10 mouse cellular contexts compared by ENCODE assay signal in the genomic region with DNA sequence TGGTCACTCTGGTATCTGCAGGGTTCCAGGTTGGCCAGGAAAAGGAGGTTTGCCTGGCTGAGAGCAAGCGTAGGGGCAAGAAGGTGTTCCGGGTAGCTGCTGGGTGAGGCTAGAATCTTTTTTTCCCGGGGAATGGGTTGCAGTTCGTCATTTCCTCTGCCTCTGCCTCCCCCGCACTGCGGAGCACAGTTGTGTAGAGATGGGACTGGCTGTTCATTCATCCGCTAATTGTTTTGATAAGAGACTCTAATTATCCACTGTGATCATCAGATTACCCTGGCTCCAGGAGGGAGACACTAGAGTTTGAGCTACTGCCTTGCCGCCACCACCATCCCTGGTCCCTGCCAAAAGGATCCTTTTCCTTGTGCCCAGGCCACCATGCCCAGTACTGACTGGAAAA.
DNase-seq lines count a peak whose midpoint lies in the region; ATAC-seq lines count a peak whose summit lies in the region.
"Had no signal": no experiment of that assay in that cellular context is flagged by ENCODE, and none has a peak within 500 bp of the region (broad histone marks: within the 10 kb centered on the region; RNA-seq: fewer than 3 reads in every experiment).

No protein-coding gene starts in this region.

- 0 out of 2 replicates have a peak overlapping the region, but pooled peaks have one; percentile 7 for H3K27ac ChIP-seq in liver, embryonic 11.5 days (ENCODE audit: low read depth, low read length)
- H3K27ac ChIP-seq in forebrain, embryonic 14.5 days (ENCODE audit: low read depth, low read length) = peak overlapping the region; percentile 56; the same call in 1 of the 2 replicates
- peak overlapping the region; percentile 64 for H3K27ac ChIP-seq in hindbrain, embryonic 12.5 days
- H3K27ac ChIP-seq in neural tube, embryonic 14.5 days (ENCODE audit: low read depth, low read length) = peak overlapping the region; percentile 60

- no peak overlapping the region for H3K9ac ChIP-seq in liver, embryonic 11.5 days (ENCODE audit: low read depth, low read length)
- no peak overlapping the region for H3K9ac ChIP-seq in forebrain, embryonic 14.5 days (ENCODE audit: low read length)
- no peak overlapping the region for H3K9ac ChIP-seq in hindbrain, embryonic 12.5 days
- H3K9ac ChIP-seq in neural tube, embryonic 14.5 days (replicated peaks; ENCODE audit: low read depth, low read length) = 0 out of 2 replicates have a peak overlapping the region, but pooled peaks have one; percentile 25

- 63% methylated on average over 8 of the region's 8 CpGs for WGBS in liver, embryonic 11.5 days
- WGBS in forebrain, embryonic 14.5 days = 37% methylated on average over 8 of the region's 8 CpGs
- WGBS in hindbrain, embryonic 12.5 days = 43% methylated on average over 8 of the region's 8 CpGs
- 22% methylated on average over 8 of the region's 8 CpGs for WGBS in neural tube, embryonic 14.5 days

- no peak overlapping the region for H3K4me3 ChIP-seq in liver, embryonic 11.5 days (ENCODE audit: low read depth, low read length)
- H3K4me3 ChIP-seq in forebrain, embryonic 14.5 days (ENCODE audit: low read depth, low read length) = no peak overlapping the region
- no peak overlapping the region for H3K4me3 ChIP-seq in hindbrain, embryonic 12.5 days
- H3K4me3 ChIP-seq in neural tube, embryonic 14.5 days (ENCODE audit: low read depth, low read length) = no peak overlapping the region

- no peak overlapping the region for H3K4me2 ChIP-seq in liver, embryonic 11.5 days
- no peak overlapping the region for H3K4me2 ChIP-seq in forebrain, embryonic 14.5 days (ENCODE audit: low read length)
- H3K4me2 ChIP-seq in hindbrain, embryonic 12.5 days (replicated peaks) = no peak overlapping the region
- no peak overlapping the region for H3K4me2 ChIP-seq in neural tube, embryonic 14.5 days (ENCODE audit: low read depth, low read length)

- DNase-seq in liver, embryonic 11.5 days (ENCODE audit: low spot score) = no peak
- no peak for DNase-seq in liver
- DNase-seq in forebrain, embryonic 14.5 days (ENCODE audit: low spot score) = peak; percentile 40
- DNase-seq in frontal cortex, postnatal 36 days (ENCODE audit: low spot score in 2 of 2) = no peak
- DNase-seq in urinary bladder, postnatal 10 days (ENCODE audit: low spot score) = no peak
- DNase-seq: cerebellum, adult 9-10 months; thymus, adult 18-20 months had no signal

- no peaks in the 10 kb centered on the region for H3K36me3 ChIP-seq in liver, embryonic 11.5 days (ENCODE audit: control insufficient read depth, insufficient read depth, low read length)
- peaks cover 3% of the 10 kb centered on the region; the same call in 1 of the 2 replicates for H3K36me3 ChIP-seq in forebrain, embryonic 14.5 days (ENCODE audit: control insufficient read depth, insufficient read depth, low read length)
- no peaks in the 10 kb centered on the region for H3K36me3 ChIP-seq in hindbrain, embryonic 12.5 days
- no peaks in the 10 kb centered on the region for H3K36me3 ChIP-seq in neural tube, embryonic 14.5 days (ENCODE audit: control insufficient read depth, insufficient read depth, low read length)

- no peaks in the 10 kb centered on the region for H3K9me3 ChIP-seq in liver, embryonic 11.5 days (ENCODE audit: control insufficient read depth, low read length)
- H3K9me3 ChIP-seq in forebrain, embryonic 14.5 days (replicated peaks; ENCODE audit: control insufficient read depth, low read length) = no peaks in the 10 kb centered on the region
- no peaks in the 10 kb centered on the region for H3K9me3 ChIP-seq in hindbrain, embryonic 12.5 days (replicated peaks)
- no peaks in the 10 kb centered on the region for H3K9me3 ChIP-seq in neural tube, embryonic 14.5 days (ENCODE audit: control insufficient read depth, low read length)

- ATAC-seq in liver, embryonic 11.5 days (replicated peaks; ENCODE audit: low FRiP score) = no peak
- no peak for ATAC-seq in forebrain, embryonic 14.5 days
- no peak for ATAC-seq in hindbrain, embryonic 12.5 days (ENCODE audit: low FRiP score)
- no peak for ATAC-seq in neural tube, embryonic 14.5 days (ENCODE audit: low read depth)
- ATAC-seq: Patski had no signal

- no peaks in the 10 kb centered on the region for H3K27me3 ChIP-seq in liver, embryonic 11.5 days (replicated peaks; ENCODE audit: control insufficient read depth, insufficient read depth, low read length)
- H3K27me3 ChIP-seq in forebrain, embryonic 14.5 days (replicated peaks; ENCODE audit: control insufficient read depth, insufficient read depth, low read length) = no peaks in the 10 kb centered on the region
- H3K27me3 ChIP-seq in hindbrain, embryonic 12.5 days = no peaks in the 10 kb centered on the region
- H3K27me3 ChIP-seq in neural tube, embryonic 14.5 days (ENCODE audit: control insufficient read depth, insufficient read depth, low read length) = no peaks in the 10 kb centered on the region
- H3K27me3 ChIP-seq: Patski had no signal

- peaks cover 59% of the 10 kb centered on the region for H3K4me1 ChIP-seq in liver, embryonic 11.5 days (replicated peaks; ENCODE audit: control insufficient read depth, insufficient read depth, low read length)
- H3K4me1 ChIP-seq in forebrain, embryonic 14.5 days (ENCODE audit: control insufficient read depth, insufficient read depth, low read length) = peaks cover 55% of the 10 kb centered on the region
- H3K4me1 ChIP-seq in hindbrain, embryonic 12.5 days = peaks cover 97% of the 10 kb centered on the region
- H3K4me1 ChIP-seq in neural tube, embryonic 14.5 days (ENCODE audit: control insufficient read depth, insufficient read depth, low read length) = peaks cover 55% of the 10 kb centered on the region

Comparison
In these comparisons a context has a peak if more than half of its experiments do, and no peak if none do; other contexts are left out.
1. H3K27ac ChIP-seq: peak in every context shown above with its lines; median percentile 64 in hindbrain, embryonic 12.5 days; 60 in neural tube, embryonic 14.5 days; 56 in forebrain, embryonic 14.5 days; 7 in liver, embryonic 11.5 days.